Mouse (Mus musculus) layer of hippocampus, postnatal 36 days (tissue): ENCODE results near the gene Tuba3b. TPM values are rescaled to one million over a fixed set of nuclear protein-coding genes. Genes with fewer than 3 reads are reported as not detected.

Experiments
- DNase-seq, 2 experiments: peaks; one replicate each; pipeline ENCODE4 v3.0.0; 2022
- total RNA-seq, 2 experiments: library from RNA; stranded (reverse); gene quantifications; 2 replicates each; pipeline ENCODE4 v1.2.3; 2021

The Tuba3b gene
- total RNA-seq, 2 experiments from 2014 or later: not detected

GRCm38 (mm10) chr6:145667654-145668053 lies 52.1 kb downstream of the Tuba3b start:
- DNase-seq: no peak

GRCm38 (mm10) chr6:145669596-145670071 lies 54.1 kb downstream of the Tuba3b start:
- DNase-seq: no peak

Other genes with a start within 250 kb of the Tuba3b start
- gene Lmntd1, start 1.4 kb upstream of the Tuba3b start, total RNA-seq: under 1 TPM; 0.68 to 0.87 TPM
- gene Rassf8, start 131.0 kb downstream of the Tuba3b start, total RNA-seq: 10 to 100 TPM; 19.7 to 29.8 TPM
- 10 to 100 TPM; 33.4 to 39.0 TPM for gene Bhlhe41, start 249.8 kb downstream of the Tuba3b start, total RNA-seq